Mouse (Mus musculus) forebrain, embryonic 10.5 days (tissue): ENCODE measurements around the gene Por. TPM values are rescaled to one million over a fixed set of nuclear protein-coding genes. Genes with fewer than 3 reads are reported as not detected.
A peak's percentile ranks its signal among the peaks of the same experiment; 100 is the strongest.

ENCODE experiments used
- DNase-seq: peaks from one replicate; pipeline ENCODE4 v3.0.0-alpha.2; 2017; ENCODE audit warnings: low spot score; ENCODE audit errors: extremely low spot score
- H3K27ac ChIP-seq: fragments of 300-500 bp; sonication (generic); 2 replicates; pipeline ENCODE4 v1.5.1; 2016; ENCODE audit warnings: mild to moderate bottlenecking
- H3K27me3 ChIP-seq: fragments of 300-500 bp; sonication (generic); 2 replicates; pipeline ENCODE4 v1.6.1; 2016; ENCODE audit warnings: mild to moderate bottlenecking; ENCODE audit not compliant: poor library complexity, severe bottlenecking
- H3K36me3 ChIP-seq: fragments of 300-500 bp; sonication (generic); replicated peaks from 2 replicates; pipeline ENCODE4 v1.6.1; 2016; ENCODE audit warnings: mild to moderate bottlenecking, moderate library complexity
- H3K4me1 ChIP-seq: fragments of 300-500 bp; sonication (generic); 2 replicates; pipeline ENCODE4 v1.6.1; 2016
- H3K4me3 ChIP-seq: fragments of 300-500 bp; sonication (generic); 2 replicates; pipeline ENCODE4 v1.5.1; 2016; ENCODE audit warnings: mild to moderate bottlenecking, moderate library complexity
- H3K9me3 ChIP-seq: fragments of 300-500 bp; sonication (generic); 2 replicates; pipeline ENCODE4 v1.6.1; 2016; ENCODE audit warnings: mild to moderate bottlenecking, moderate library complexity
- WGBS: fragments of 180-500 bp; shearing (Covaris S2); methylation state at CpG from one replicate; pipeline ENCODE4 v1.1.7; 2016; 5-methylcytosine and 5-hydroxymethylcytosine counted together
- polyA plus RNA-seq: library from polyadenylated mRNA; unstranded; fragments of >200 nt; fragmentation: Nextera tagmentation; extraction: Ambion mirVana; gene quantifications from 2 replicates; pipeline ENCODE4 v1.2.1, GENCODE M21; 2016

The Por gene
- polyA plus RNA-seq, result 118 TPM in 2 replicates

GRCm38 (mm10) chr5:135669741-135670275 is at the start of gene Por:
Por (plus strand) TSS chr5:135670033.
- H3K4me1 ChIP-seq, result peaks cover 49% of the 10 kb centered on the region
- H3K36me3 ChIP-seq, result no peaks in the 10 kb centered on the region
- DNase-seq, result no peak
- H3K27me3 ChIP-seq, result no peaks in the 10 kb centered on the region
- WGBS, result 22% methylated on average over 9 of the region's 9 CpGs
- no peaks in the 10 kb centered on the region for H3K9me3 ChIP-seq
- peak within 1 kb of the TSS; percentile 0; the same call in 1 of the 2 replicates for H3K4me3 ChIP-seq
- H3K27ac ChIP-seq, result peak within 1 kb of the TSS; percentile 5

- 86% methylated on average over 9 of the region's 9 CpGs for WGBS
- DNase-seq, result no peak
- no peaks in the 10 kb centered on the region for H3K9me3 ChIP-seq
Measured at GRCm38 (mm10) chr5:135620526-135620925, 49.3 kb upstream of the Por start.

GRCm38 (mm10) chr5:135621725-135622124 is 48.1 kb upstream of the Por start:
- Histone ChIP-seq H3K4me3 (no peak overlapping the region), H3K4me1 (0 out of 2 replicates have a peak, but pooled peaks cover 2% of the 10 kb centered on the region), H3K36me3 (no peaks in the 10 kb centered on the region), H3K9me3 (no peaks in the 10 kb centered on the region), H3K27me3 (no peaks in the 10 kb centered on the region), H3K27ac (no peak overlapping the region)
- no peak for DNase-seq
- 87% methylated on average over 10 of the region's 10 CpGs for WGBS

More at GRCm38 (mm10) chr5:135620526-135620925, 49.3 kb upstream of the Por start:
- Histone ChIP-seq H3K27me3 (no peaks in the 10 kb centered on the region), H3K36me3 (no peaks in the 10 kb centered on the region), H3K27ac (no peak overlapping the region), H3K4me3 (no peak overlapping the region), H3K4me1 (0 out of 2 replicates have a peak, but pooled peaks cover 2% of the 10 kb centered on the region)

GRCm38 (mm10) chr5:135623006-135623563 is 46.7 kb upstream of the Por start:
- WGBS, result 83% methylated on average over 18 of the region's 18 CpGs
- no peak for DNase-seq
- Histone ChIP-seq H3K4me1 (0 out of 2 replicates have a peak, but pooled peaks cover 2% of the 10 kb centered on the region), H3K27me3 (no peaks in the 10 kb centered on the region), H3K4me3 (no peak overlapping the region), H3K9me3 (no peaks in the 10 kb centered on the region), H3K36me3 (no peaks in the 10 kb centered on the region), H3K27ac (no peak overlapping the region)

- H3K4me1 ChIP-seq, result peaks cover 9% of the 10 kb centered on the region
- no peaks in the 10 kb centered on the region for H3K9me3 ChIP-seq
- no peak overlapping the region for H3K4me3 ChIP-seq
- H3K36me3 ChIP-seq, result no peaks in the 10 kb centered on the region
- 45% methylated on average over 10 of the region's 10 CpGs for WGBS
- DNase-seq, result no peak
- no peaks in the 10 kb centered on the region for H3K27me3 ChIP-seq
- no peak overlapping the region for H3K27ac ChIP-seq
Measured at GRCm38 (mm10) chr5:135628916-135629315, 40.9 kb upstream of the Por start.

- WGBS, result 90% methylated on average over 3 of the region's 3 CpGs
- Histone ChIP-seq H3K27ac (no peak overlapping the region), H3K27me3 (no peaks in the 10 kb centered on the region), H3K9me3 (no peaks in the 10 kb centered on the region), H3K36me3 (no peaks in the 10 kb centered on the region), H3K4me1 (peaks cover 13% of the 10 kb centered on the region), H3K4me3 (no peak overlapping the region)
- no peak for DNase-seq
Measured at GRCm38 (mm10) chr5:135629401-135629800, 40.4 kb upstream of the Por start.

- Histone ChIP-seq H3K9me3 (no peaks in the 10 kb centered on the region), H3K4me1 (peaks cover 13% of the 10 kb centered on the region), H3K4me3 (no peak overlapping the region), H3K36me3 (peaks cover 7% of the 10 kb centered on the region), H3K27ac (no peak overlapping the region), H3K27me3 (no peaks in the 10 kb centered on the region)
- no peak for DNase-seq
- WGBS, result 41% methylated on average over 3 of the region's 3 CpGs
Measured at GRCm38 (mm10) chr5:135630598-135630997, 39.2 kb upstream of the Por start.

- Histone ChIP-seq H3K27ac (peak within 1 kb of the TSS; percentile 98), H3K9me3 (no peaks in the 10 kb centered on the region), H3K27me3 (no peaks in the 10 kb centered on the region), H3K36me3 (peaks cover 24% of the 10 kb centered on the region), H3K4me1 (peaks cover 13% of the 10 kb centered on the region), H3K4me3 (peak within 1 kb of the TSS; percentile 89)
- 11% methylated on average over 30 of the region's 30 CpGs for WGBS
- peak; percentile 96 for DNase-seq
Measured at GRCm38 (mm10) chr5:135632117-135632796, 37.6 kb upstream of the Por start, which contains the start of gene Rhbdd2. Rhbdd2 (plus strand) TSS chr5:135632618.

- DNase-seq, result no peak
- H3K4me1 ChIP-seq, result peaks cover 13% of the 10 kb centered on the region
- H3K27ac ChIP-seq, result peak overlapping the region; percentile 98
- peaks cover 29% of the 10 kb centered on the region for H3K36me3 ChIP-seq
- H3K4me3 ChIP-seq, result peak overlapping the region; percentile 89
- H3K9me3 ChIP-seq, result no peaks in the 10 kb centered on the region
- WGBS, result 1% methylated on average over 21 of the region's 21 CpGs
- no peaks in the 10 kb centered on the region for H3K27me3 ChIP-seq
Measured at GRCm38 (mm10) chr5:135632797-135633144, 37.1 kb upstream of the Por start.

- Histone ChIP-seq H3K27me3 (no peaks in the 10 kb centered on the region), H3K27ac (no peak overlapping the region), H3K36me3 (peaks cover 88% of the 10 kb centered on the region), H3K4me3 (no peak overlapping the region), H3K4me1 (peaks cover 4% of the 10 kb centered on the region), H3K9me3 (no peaks in the 10 kb centered on the region)
- DNase-seq, result no peak
- WGBS, result 84% methylated on average over 7 of the region's 7 CpGs
Measured at GRCm38 (mm10) chr5:135639760-135640458, 29.9 kb upstream of the Por start.

GRCm38 (mm10) chr5:135640459-135640789 is 29.4 kb upstream of the Por start:
- DNase-seq, result no peak
- H3K4me1 ChIP-seq, result peaks cover 4% of the 10 kb centered on the region
- H3K27me3 ChIP-seq, result no peaks in the 10 kb centered on the region
- H3K4me3 ChIP-seq, result no peak overlapping the region
- H3K27ac ChIP-seq, result no peak overlapping the region
- 93% methylated on average over 6 of the region's 6 CpGs for WGBS
- H3K9me3 ChIP-seq, result no peaks in the 10 kb centered on the region
- peaks cover 83% of the 10 kb centered on the region for H3K36me3 ChIP-seq

GRCm38 (mm10) chr5:135641028-135641427 is 28.8 kb upstream of the Por start:
- no peak for DNase-seq
- Histone ChIP-seq H3K36me3 (peaks cover 77% of the 10 kb centered on the region), H3K4me1 (peaks cover 4% of the 10 kb centered on the region), H3K27ac (no peak overlapping the region), H3K4me3 (no peak overlapping the region), H3K9me3 (no peaks in the 10 kb centered on the region), H3K27me3 (no peaks in the 10 kb centered on the region)
- WGBS, result 93% methylated on average over 1 of the region's 1 CpGs
